Mouse (Mus musculus) midbrain, embryonic 13.5 days (tissue): Measurements from ENCODE around the gene AI597479. TPM values are rescaled to one million over a fixed set of nuclear protein-coding genes. Genes with fewer than 3 reads are reported as not detected.

Source experiments
- ATAC-seq: fragments of 200-750 bp; cut with Nextera tagmentation; 2 replicates; pipeline ENCODE4 v1.8.0; 2017; ENCODE audit warnings: mild to moderate bottlenecking, moderate TSS enrichment, moderate library complexity
- H3K27ac ChIP-seq: fragments of 300-500 bp; sonication (generic); 2 replicates; pipeline ENCODE4 v1.5.1; 2015; ENCODE audit warnings: inconsistent platforms, mild to moderate bottlenecking, moderate library complexity
- H3K27me3 ChIP-seq: fragments of 300-500 bp; sonication (generic); 2 replicates; pipeline ENCODE4 v1.6.1; 2015; ENCODE audit warnings: mild to moderate bottlenecking, inconsistent platforms
- H3K36me3 ChIP-seq: fragments of 300-500 bp; sonication (generic); 2 replicates; pipeline ENCODE4 v1.6.1; 2015; ENCODE audit warnings: mild to moderate bottlenecking, inconsistent platforms
- H3K4me1 ChIP-seq: fragments of 300-500 bp; sonication (generic); replicated peaks from 2 replicates; pipeline ENCODE4 v1.6.1; 2015; ENCODE audit warnings: inconsistent platforms
- H3K4me2 ChIP-seq: fragments of 300-500 bp; sonication (generic); replicated peaks from 2 replicates; pipeline ENCODE4 v1.6.1; 2015; ENCODE audit warnings: moderate library complexity, mild to moderate bottlenecking, inconsistent platforms
- H3K4me3 ChIP-seq: fragments of 300-500 bp; sonication (generic); replicated peaks from 2 replicates; pipeline ENCODE4 v1.5.1; 2015; ENCODE audit warnings: mild to moderate bottlenecking, inconsistent platforms
- H3K9ac ChIP-seq: fragments of 300-500 bp; sonication (generic); replicated peaks from 2 replicates; pipeline ENCODE4 v1.6.1; 2015; ENCODE audit warnings: mild to moderate bottlenecking, inconsistent platforms
- H3K9me3 ChIP-seq: fragments of 300-500 bp; sonication (generic); 2 replicates; pipeline ENCODE4 v1.6.1; 2016; ENCODE audit warnings: mild to moderate bottlenecking, inconsistent platforms
- WGBS: fragments of 180-500 bp; shearing (Covaris S2); methylation state at CpG from one replicate; pipeline ENCODE4 v1.1.7; 2015; 5-methylcytosine and 5-hydroxymethylcytosine counted together
- polyA plus RNA-seq: library from polyadenylated mRNA; unstranded; fragments of >200 nt; fragmentation: Nextera tagmentation; extraction: Ambion mirVana; gene quantifications from 2 replicates; pipeline ENCODE4 v1.2.1, GENCODE M21; 2015

Gene AI597479
- polyA plus RNA-seq, 1 experiment from 2014 or later = 50.0 TPM

DNA sequence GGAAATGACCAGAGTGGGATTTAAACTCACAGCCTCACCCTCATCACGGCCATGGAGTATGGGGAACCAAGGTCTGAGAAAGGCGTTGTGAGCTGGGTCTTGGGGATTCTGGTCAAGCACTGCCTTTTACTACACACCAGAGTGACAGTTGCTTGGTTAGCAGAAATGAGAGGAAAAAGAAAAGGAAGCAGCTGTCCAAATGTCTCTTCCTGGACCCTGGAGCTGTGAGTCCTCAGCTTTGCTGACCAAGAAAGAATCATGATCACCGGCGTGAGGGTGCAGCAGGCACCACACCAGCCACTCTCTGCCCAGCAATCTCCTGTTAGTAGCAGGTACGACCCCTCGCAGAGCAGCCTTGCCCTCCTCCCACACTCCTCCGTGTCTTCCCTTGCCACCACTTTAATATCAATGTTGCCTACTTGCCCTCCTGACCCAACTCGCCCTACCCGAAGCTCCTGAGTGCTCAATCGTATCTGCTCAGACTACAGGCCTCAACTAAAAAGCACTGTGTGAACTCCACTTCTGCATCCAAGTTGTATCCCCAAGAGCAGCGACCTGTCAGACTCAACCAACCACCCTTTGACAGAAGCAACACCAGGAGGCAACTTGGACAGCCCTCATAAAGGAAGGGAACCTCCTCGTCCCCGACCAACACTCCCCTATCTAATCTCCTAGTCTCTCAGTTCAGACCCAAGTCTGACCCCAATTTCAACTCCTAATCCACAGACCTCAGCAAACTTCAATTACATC is 7.0 kb upstream of the AI597479 start:
- Histone ChIP-seq H3K27me3 (peaks cover 15% of the 10 kb centered on the region; the same call in 1 of the 2 replicates), H3K4me2 (peak overlapping the region; percentile 84), H3K36me3 (no peaks in the 10 kb centered on the region), H3K4me3 (peak overlapping the region; percentile 78), H3K9me3 (no peaks in the 10 kb centered on the region), H3K4me1 (peaks cover 30% of the 10 kb centered on the region), H3K27ac (peak overlapping the region; percentile 87; the same call in 1 of the 2 replicates), H3K9ac (peak overlapping the region; percentile 90)
- 48% methylated on average over 13 of the region's 13 CpGs for WGBS
- ATAC-seq = no peak; the same call in 1 of the 2 replicates

DNA sequence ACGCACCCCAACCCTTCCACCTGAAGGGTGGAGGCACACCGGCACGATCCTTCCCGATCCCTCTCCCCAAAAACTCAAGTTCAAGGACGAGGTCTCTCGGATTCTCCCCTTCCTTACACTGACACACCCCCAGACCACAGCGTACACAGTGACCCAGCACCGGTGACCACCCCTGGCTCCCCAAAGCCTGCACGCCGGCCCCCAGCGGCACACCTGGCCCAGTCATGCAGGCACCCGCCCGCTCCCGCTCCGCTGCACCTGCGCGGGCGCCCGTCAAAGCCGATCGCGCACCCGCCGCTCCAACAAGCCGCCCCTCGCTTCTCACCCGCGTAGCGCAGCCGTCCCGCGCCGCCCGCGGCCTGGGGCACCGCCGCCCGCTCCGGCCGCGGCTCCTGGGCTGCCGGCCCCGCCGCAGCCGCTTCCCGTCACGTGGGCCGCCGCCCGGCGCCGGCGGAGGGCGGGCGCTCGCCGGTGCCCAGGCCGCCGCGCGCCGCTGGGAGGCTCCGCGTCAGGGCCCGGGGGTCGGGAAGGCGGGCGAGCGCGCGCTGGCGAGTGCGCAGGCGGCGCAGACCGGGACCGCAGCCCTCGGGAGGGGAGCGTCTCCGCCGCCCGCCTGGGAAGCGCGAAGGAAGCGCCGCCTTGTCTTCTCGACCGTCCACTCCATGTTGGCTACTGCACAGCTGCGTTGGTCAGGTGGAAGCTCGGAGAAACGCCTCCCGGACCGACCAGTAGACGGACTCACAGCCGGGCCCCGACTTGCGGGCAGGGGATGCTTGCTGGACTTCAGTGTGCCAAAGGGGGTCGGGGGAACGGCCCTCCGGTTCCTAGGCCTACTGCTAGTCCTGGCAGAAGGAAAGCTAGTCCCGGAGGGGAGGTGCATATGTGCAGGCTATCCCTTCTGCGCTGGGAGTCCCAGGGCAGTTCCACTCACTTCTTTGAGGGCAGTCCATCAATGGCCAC is 6.2 kb upstream of the AI597479 start:
- ATAC-seq = peak; percentile 90
- Histone ChIP-seq H3K9me3 (no peaks in the 10 kb centered on the region), H3K4me1 (peaks cover 38% of the 10 kb centered on the region), H3K9ac (peak overlapping the region; percentile 90), H3K27ac (peak overlapping the region; percentile 87), H3K36me3 (no peaks in the 10 kb centered on the region), H3K4me3 (peak overlapping the region; percentile 78), H3K27me3 (peaks cover 17% of the 10 kb centered on the region; the same call in 1 of the 2 replicates), H3K4me2 (peak overlapping the region; percentile 84)
- WGBS = under 1% methylated on average over 96 of the region's 102 CpGs

DNA sequence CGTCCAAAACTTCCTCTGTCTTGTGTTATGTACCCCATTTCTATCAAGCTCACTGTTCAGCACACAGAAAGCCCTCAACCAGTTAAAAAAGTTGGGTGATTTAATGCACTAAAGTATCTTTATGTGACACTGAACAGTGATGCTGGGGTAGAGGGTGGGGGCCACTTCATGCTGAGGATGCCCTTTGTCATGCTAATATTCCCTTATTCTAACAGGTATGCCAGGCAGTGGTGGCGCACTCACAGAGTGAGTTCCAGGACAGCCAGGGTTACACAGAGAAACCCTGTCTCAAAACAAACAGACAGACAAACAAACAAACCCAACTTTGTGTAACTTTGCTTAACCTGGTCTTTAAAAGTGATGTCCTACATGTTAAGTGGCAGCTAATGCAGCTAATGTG is 4.3 kb upstream of the AI597479 start:
- Histone ChIP-seq H3K36me3 (no peaks in the 10 kb centered on the region), H3K4me2 (no peak overlapping the region), H3K27me3 (peaks cover 17% of the 10 kb centered on the region; the same call in 1 of the 2 replicates), H3K27ac (no peak overlapping the region), H3K9ac (no peak overlapping the region), H3K4me1 (peaks cover 42% of the 10 kb centered on the region), H3K4me3 (no peak overlapping the region), H3K9me3 (no peaks in the 10 kb centered on the region)
- ATAC-seq = no peak
- WGBS = 82% methylated on average over 2 of the region's 2 CpGs

DNA sequence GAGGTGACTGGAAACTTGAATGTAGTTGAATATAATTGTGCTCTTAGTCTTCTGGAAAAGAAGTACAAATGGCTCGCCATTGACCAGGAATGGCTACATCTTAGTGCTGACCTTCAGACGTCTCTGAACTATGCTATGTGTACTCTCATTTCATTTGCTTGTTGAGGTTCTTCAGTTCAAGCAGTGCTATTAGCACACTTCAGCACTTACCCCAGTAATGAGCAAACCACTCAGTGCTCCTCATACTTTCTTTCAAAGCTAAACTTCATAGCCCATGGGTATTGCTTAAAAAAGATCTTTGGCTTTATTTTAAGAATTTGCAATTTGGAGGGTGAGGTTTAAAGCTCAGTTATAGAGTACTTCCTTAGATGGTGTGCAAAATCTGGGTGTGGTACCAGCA is 10.2 kb downstream of the AI597479 start:
- H3K4me1 ChIP-seq = no peaks in the 10 kb centered on the region
- peaks cover 61% of the 10 kb centered on the region for H3K36me3 ChIP-seq
- WGBS = 86% methylated on average over 2 of the region's 2 CpGs
- ATAC-seq = no peak
- no peaks in the 10 kb centered on the region for H3K27me3 ChIP-seq
- no peak overlapping the region for H3K9ac ChIP-seq
- no peaks in the 10 kb centered on the region; the same call in 1 of the 2 replicates for H3K9me3 ChIP-seq
- H3K4me2 ChIP-seq = no peak overlapping the region
- H3K4me3 ChIP-seq = no peak overlapping the region
- H3K27ac ChIP-seq = no peak overlapping the region

DNA sequence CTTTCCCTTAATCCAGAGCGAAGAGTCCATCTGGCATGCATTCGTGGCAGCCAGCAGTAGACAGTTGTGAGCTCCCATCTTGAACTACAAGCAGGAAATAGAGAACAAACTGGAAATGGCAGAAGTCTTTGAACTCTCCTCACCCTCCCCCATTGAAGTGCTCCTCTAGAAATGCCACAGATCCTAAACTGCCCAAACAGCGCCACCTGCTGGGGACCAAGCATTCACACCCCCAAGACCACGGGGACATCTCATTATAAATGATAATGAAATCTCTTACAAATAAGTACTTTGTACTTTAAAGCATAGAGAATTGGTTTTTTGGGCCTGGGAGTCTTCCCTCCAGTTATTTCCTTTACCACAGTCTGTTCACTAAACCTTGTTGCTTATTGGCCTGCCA is 12.0 kb downstream of the AI597479 start:
- Histone ChIP-seq H3K9me3 (no peaks in the 10 kb centered on the region), H3K36me3 (peaks cover 72% of the 10 kb centered on the region), H3K27me3 (no peaks in the 10 kb centered on the region), H3K27ac (no peak overlapping the region), H3K4me1 (no peaks in the 10 kb centered on the region), H3K4me2 (no peak overlapping the region), H3K9ac (no peak overlapping the region), H3K4me3 (no peak overlapping the region)
- 49% methylated on average over 4 of the region's 4 CpGs for WGBS
- no peak for ATAC-seq

DNA sequence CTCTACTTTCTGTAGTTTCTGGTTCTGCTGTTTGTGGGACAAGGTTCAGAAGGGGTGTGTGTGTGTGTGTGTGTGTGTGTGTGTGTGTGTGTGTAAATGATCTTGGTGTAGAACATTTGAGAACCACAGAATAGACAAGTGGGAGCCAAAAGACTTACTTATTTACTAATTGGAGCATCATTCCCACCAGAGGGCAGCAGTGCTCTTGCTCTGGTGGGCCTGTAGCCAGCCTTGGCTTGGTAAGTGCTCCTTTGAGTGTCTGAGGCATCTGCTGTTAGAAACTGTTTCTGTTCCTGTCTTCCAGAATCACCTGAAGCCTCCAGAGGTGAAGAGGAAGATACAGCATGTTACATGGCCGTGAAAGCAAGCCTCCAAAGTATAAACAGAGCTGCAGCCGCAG is 14.4 kb downstream of the AI597479 start:
- Histone ChIP-seq H3K27ac (no peak overlapping the region), H3K4me1 (no peaks in the 10 kb centered on the region), H3K9me3 (no peaks in the 10 kb centered on the region), H3K36me3 (peaks cover 74% of the 10 kb centered on the region), H3K4me3 (no peak overlapping the region), H3K9ac (no peak overlapping the region), H3K4me2 (no peak overlapping the region), H3K27me3 (no peaks in the 10 kb centered on the region)
- WGBS = 87% methylated on average over 2 of the region's 2 CpGs
- ATAC-seq = 0 out of 2 replicates have a peak, but pooled peaks have one; percentile 48

DNA sequence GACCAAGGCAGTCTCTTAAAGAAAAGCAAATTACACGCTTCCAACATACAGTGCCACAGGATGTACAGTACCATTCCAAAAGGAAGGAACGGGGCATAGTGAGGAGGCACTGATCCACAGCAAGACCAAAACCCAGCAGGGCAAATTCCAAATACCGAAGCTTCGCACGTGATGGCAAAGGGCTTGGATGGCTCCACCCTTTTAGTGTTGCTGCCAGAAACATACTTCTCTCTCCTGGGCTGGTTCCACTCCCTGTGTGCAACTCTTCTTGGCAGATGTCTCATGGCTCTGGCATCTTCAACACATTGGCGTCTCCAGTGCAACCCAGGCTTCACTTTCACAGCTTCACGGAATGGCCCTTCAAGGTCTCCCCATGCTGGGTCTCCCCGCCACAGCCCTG is 18.9 kb downstream of the AI597479 start:
- Histone ChIP-seq H3K9me3 (no peaks in the 10 kb centered on the region), H3K4me2 (no peak overlapping the region), H3K9ac (no peak overlapping the region), H3K27me3 (no peaks in the 10 kb centered on the region), H3K4me3 (no peak overlapping the region), H3K4me1 (no peaks in the 10 kb centered on the region), H3K36me3 (peaks cover 60% of the 10 kb centered on the region), H3K27ac (no peak overlapping the region)
- WGBS = 97% methylated on average over 8 of the region's 8 CpGs
- ATAC-seq = no peak

DNA sequence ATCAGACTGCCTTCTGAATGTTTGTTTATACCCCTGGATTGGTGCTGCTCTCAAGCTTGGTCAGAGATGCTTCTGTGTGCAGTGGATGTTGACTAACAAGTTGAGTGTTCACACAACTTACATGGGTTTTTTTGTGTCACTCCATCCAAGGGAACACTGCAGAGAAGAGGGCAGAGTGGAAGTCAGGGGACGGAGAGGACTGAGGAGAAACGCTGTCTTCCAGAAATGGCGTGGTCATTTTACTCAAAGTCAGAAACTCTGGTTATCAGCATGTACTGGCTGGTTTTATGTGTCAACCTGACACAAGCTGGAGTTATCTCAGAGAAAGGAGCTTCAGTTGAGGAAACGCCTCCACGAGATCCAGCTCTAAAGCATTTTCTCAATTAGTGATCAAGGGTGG is 22.4 kb downstream of the AI597479 start:
- no peak for ATAC-seq
- H3K9me3 ChIP-seq = no peaks in the 10 kb centered on the region
- WGBS = 97% methylated on average over 5 of the region's 5 CpGs
- no peak overlapping the region for H3K27ac ChIP-seq
- no peak overlapping the region for H3K4me3 ChIP-seq
- H3K27me3 ChIP-seq = no peaks in the 10 kb centered on the region
- H3K4me1 ChIP-seq = no peaks in the 10 kb centered on the region
- peaks cover 40% of the 10 kb centered on the region for H3K36me3 ChIP-seq
- H3K9ac ChIP-seq = no peak overlapping the region
- H3K4me2 ChIP-seq = no peak overlapping the region

DNA sequence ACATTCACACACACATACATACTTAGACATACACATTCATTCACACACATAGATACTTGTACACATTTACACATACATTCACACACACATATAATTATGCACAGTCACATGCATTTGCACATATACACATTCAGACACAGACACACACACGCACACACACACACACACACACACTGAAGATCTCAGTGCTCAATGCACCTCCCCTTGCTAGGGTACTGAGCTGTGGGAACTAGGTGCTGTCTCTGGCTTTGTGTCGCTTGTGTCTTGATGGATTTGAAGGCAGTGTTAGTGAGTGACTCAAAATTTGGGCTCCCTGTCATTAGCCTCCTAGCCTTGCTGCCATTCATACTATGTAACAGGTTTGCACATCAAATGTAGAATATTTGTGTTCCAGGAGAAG is 24.1 kb downstream of the AI597479 start:
- no peak for ATAC-seq
- 86% methylated on average over 2 of the region's 2 CpGs for WGBS

DNA sequence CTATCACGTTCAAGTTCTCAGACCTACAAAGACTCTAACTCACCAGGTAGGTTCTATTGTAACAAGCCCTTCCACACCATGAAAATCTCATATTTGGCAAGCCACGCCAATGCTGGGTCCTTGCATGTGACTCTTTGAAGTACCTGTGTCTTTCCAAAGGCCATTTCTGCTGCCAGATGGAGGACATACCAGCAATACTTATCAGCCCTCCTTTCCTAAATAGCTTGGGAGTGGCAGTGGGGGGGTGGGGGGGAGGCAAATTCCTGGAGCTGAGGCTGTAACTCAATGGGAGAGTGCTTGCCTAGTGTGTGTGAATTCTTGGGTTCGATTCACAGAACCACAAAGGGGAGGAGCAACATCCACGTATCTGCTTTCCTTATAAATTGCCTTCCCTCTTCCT is 26.2 kb downstream of the AI597479 start:
- Histone ChIP-seq H3K9me3 (no peaks in the 10 kb centered on the region), H3K36me3 (peaks cover 17% of the 10 kb centered on the region), H3K4me1 (no peaks in the 10 kb centered on the region), H3K9ac (no peak overlapping the region), H3K27me3 (no peaks in the 10 kb centered on the region), H3K4me3 (no peak overlapping the region), H3K4me2 (no peak overlapping the region), H3K27ac (no peak overlapping the region)
- WGBS = 83% methylated on average over 4 of the region's 4 CpGs
- no peak for ATAC-seq

More for the DNA sequence above, 24.1 kb downstream of the AI597479 start:
- no peaks in the 10 kb centered on the region for H3K4me1 ChIP-seq
- H3K9ac ChIP-seq = no peak overlapping the region
- H3K4me2 ChIP-seq = no peak overlapping the region
- no peak overlapping the region for H3K4me3 ChIP-seq
- no peak overlapping the region for H3K27ac ChIP-seq
- H3K36me3 ChIP-seq = peaks cover 25% of the 10 kb centered on the region
- H3K9me3 ChIP-seq = no peaks in the 10 kb centered on the region
- no peaks in the 10 kb centered on the region for H3K27me3 ChIP-seq

DNA sequence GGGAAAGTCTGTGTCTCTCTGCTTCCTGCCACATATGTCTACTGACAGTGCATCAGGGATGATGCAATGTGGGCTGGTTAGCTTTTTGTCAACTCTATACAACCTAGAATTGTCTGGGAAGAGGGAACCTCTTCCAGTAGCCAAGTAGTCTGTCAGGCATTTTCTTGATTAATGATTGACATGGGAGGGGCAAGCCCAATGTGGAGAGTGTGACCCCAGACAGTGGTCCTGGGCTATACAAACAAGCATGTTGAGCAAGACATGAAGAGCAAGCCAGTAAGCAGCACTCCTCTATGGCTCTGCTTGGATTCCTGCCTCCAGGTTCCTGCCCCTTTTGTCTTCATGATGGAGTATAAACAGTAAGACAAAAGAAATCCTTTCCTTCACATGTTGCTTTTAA is 28.7 kb downstream of the AI597479 start:
- H3K4me1 ChIP-seq = no peaks in the 10 kb centered on the region
- no peaks in the 10 kb centered on the region for H3K9me3 ChIP-seq

More for the DNA sequence above, 28.7 kb downstream of the AI597479 start:
- Histone ChIP-seq H3K36me3 (peaks cover 15% of the 10 kb centered on the region), H3K4me2 (no peak overlapping the region), H3K9ac (no peak overlapping the region), H3K27ac (no peak overlapping the region), H3K27me3 (no peaks in the 10 kb centered on the region), H3K4me3 (no peak overlapping the region)
- no peak for ATAC-seq
